Mouse (Mus musculus): ENCODE data around the gene Srp68.
A peak's percentile ranks its signal among the peaks of the same experiment; 100 is the strongest.

Srp68 gene

GRCm38 (mm10) chr11:116274045-116274666, at the start of gene Srp68:
Srp68 (minus strand) TSS chr11:116274217.
- peak; percentile 96 for DNase-seq

GRCm38 (mm10) chr11:116318719-116319659, 45.0 kb upstream of the Srp68 start:
- DNase-seq = peak; percentile 87

- DNase-seq = peak; percentile 10
These were observed 38.3 kb upstream of the Srp68 start for GRCm38 (mm10) chr11:116312359-116312758.

- DNase-seq = no peak
These were observed 37.2 kb upstream of the Srp68 start for GRCm38 (mm10) chr11:116311169-116311568.

- DNase-seq = no peak
These were observed 35.6 kb upstream of the Srp68 start for GRCm38 (mm10) chr11:116309601-116310000.

- DNase-seq = no peak
These were observed 33.9 kb upstream of the Srp68 start for GRCm38 (mm10) chr11:116307762-116308531.

- DNase-seq = no peak
These were observed 33.2 kb upstream of the Srp68 start, which contains the start of gene Exoc7 for GRCm38 (mm10) chr11:116307019-116307725. Exoc7 (minus strand) TSS chr11:116307233.

- DNase-seq = peak; percentile 95
These were observed 32.3 kb upstream of the Srp68 start for GRCm38 (mm10) chr11:116306126-116306982.

- DNase-seq = no peak
These were observed 31.4 kb upstream of the Srp68 start for GRCm38 (mm10) chr11:116305423-116305822.

GRCm38 (mm10) chr11:116298621-116299020, 24.6 kb upstream of the Srp68 start:
- DNase-seq = no peak

GRCm38 (mm10) chr11:116298221-116298620, 24.2 kb upstream of the Srp68 start:
- DNase-seq = no peak

GRCm38 (mm10) chr11:116297017-116297416, 23.0 kb upstream of the Srp68 start:
- DNase-seq = peak; percentile 48

GRCm38 (mm10) chr11:116296191-116296734, 22.2 kb upstream of the Srp68 start:
- no peak for DNase-seq

- peak; percentile 74 for DNase-seq
These were observed 20.3 kb upstream of the Srp68 start for GRCm38 (mm10) chr11:116294319-116294718.

- DNase-seq = no peak
These were observed 19.6 kb upstream of the Srp68 start for GRCm38 (mm10) chr11:116293538-116294137.

- DNase-seq = no peak
These were observed 18.4 kb upstream of the Srp68 start for GRCm38 (mm10) chr11:116292401-116292800.

- peak; percentile 3 for DNase-seq
These were observed 16.5 kb upstream of the Srp68 start for GRCm38 (mm10) chr11:116290556-116290955.

GRCm38 (mm10) chr11:116287351-116287750, 13.3 kb upstream of the Srp68 start:
- no peak for DNase-seq

GRCm38 (mm10) chr11:116285770-116286191, 11.8 kb upstream of the Srp68 start:
- peak; percentile 24 for DNase-seq

- no peak for DNase-seq
These were observed 10.0 kb upstream of the Srp68 start for GRCm38 (mm10) chr11:116283982-116284381.
